Mouse (Mus musculus) urinary bladder, adult 18-20 months (tissue): Measurements from ENCODE around the gene Phf12.

Source experiments
- DNase-seq, 2 experiments: peaks; one replicate each; pipeline ENCODE4 v3.0.0; 2022; ENCODE audit warnings: low spot score in 2 of 2, mixed read lengths in 2 of 2

Phf12 gene

DNA sequence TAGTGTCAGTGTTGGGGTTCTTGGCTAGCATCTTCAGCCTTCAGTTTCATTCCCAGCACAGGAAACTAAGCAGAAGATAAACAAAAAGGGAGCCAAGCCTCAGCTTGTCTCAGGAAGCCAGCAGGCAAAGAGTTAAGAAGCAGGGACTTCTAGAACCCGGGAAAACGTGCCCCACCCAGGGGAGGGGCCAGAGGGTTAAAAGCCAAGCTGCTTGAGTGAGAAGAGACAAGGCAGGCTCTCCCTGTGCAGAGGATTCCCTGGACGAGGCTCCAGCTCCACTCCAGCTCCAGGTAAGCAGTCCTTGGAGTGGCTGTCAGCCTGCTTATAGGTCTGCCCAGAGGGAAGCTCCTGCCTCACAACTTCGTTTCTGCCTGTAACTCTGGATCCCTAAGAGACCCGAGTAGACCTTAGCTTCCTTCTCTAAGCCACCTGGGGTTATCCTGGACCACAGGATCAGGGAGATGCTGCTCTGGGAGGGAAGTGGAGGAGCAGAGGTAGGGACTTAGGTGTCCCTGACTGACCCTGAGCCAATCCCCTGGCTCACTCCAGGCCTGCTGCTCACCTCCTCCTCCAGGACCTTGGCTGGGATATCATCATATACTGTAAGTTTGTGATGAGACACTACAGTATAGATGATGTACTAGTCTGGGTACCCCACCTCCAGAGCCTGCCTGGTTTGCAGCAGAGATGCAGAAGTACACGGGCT, 90.0 kb downstream of the Phf12 start:
- DNase-seq: no peak

DNA sequence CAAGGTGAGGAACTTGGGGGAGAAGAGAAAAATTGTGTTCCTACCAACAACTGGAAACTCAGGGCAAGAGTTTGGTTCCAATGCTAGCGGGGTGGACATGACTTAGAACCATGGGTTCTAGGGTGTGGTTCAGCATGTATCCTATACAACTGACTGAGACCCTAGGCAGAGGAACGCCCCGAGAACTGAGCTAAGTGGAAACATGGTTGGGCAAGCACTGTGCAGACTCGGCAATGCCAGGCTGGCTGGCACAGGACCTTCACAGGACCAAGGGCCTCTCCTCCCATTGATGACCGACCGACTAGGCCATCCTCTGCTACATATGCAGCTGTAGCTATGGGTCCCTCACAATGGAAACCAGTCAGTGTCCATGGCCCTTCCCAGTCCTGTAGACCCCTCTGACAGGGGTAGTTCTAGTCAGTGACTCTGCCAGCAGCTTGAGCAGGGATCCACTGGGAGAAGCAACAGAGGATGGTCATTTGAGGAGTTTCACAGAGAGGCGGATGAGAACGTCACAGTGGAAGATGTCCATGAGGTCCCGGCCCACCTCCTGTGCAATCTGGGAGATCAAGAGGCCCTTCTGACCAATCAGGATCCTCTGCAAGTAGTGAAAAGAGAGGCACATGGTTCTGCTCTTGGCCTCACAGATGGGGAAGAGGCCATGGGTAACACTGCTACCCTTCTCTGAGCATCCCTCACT, 91.2 kb downstream of the Phf12 start:
- no peak for DNase-seq

GRCm38 (mm10) chr11:78074277-78074652, 91.7 kb downstream of the Phf12 start:
- DNase-seq: no peak

- DNase-seq: no peak
Measured at GRCm38 (mm10) chr11:78074666-78075065, 92.1 kb downstream of the Phf12 start.
